Mouse (Mus musculus) thymus, postnatal 25 days (tissue): ENCODE measurements around the gene Igfals.

ENCODE experiments used
- DNase-seq: peaks from one replicate; pipeline ENCODE4 v3.0.0; 2022

Gene Igfals

GRCm38 (mm10) chr17:24865776-24866175, at the start of gene Igfals:
Gene Igfals (plus strand): TSS chr17:24865997.
- no peak for DNase-seq

DNA sequence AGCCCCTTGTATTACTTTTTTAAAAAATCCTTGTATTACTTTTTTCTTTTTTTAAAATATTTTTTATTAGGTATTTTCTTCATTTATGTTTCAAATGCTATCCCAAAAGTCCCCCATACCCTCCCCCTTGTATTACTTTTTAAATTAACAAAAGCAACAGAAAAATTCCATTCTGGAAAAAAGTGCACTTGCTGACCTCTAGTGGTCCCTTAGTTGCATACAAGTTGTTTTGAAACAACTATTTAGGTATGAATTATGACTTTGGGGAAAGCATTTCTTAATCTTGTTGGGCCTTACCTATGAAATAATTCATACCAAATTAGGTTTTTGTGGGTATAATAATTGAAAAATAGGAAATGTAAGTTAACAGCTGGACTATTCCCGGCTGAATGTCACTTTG, 48.3 kb upstream of the Igfals start:
- no peak for DNase-seq

- no peak for DNase-seq
Measured at GRCm38 (mm10) chr17:24818172-24818571, 47.6 kb upstream of the Igfals start.

- no peak for DNase-seq
Measured at GRCm38 (mm10) chr17:24819469-24819868, 46.3 kb upstream of the Igfals start.

- DNase-seq, result no peak
Measured at GRCm38 (mm10) chr17:24821351-24822280, 44.2 kb upstream of the Igfals start.

- no peak for DNase-seq
Measured at GRCm38 (mm10) chr17:24839842-24840241, 26.0 kb upstream of the Igfals start, which contains the start of gene Hagh. Gene Hagh (plus strand): TSS chr17:24840143.

GRCm38 (mm10) chr17:24840341-24840740, 25.5 kb upstream of the Igfals start:
- DNase-seq, result no peak

- peak; percentile 53 for DNase-seq
Measured at GRCm38 (mm10) chr17:24841133-24841532, 24.7 kb upstream of the Igfals start.

DNA sequence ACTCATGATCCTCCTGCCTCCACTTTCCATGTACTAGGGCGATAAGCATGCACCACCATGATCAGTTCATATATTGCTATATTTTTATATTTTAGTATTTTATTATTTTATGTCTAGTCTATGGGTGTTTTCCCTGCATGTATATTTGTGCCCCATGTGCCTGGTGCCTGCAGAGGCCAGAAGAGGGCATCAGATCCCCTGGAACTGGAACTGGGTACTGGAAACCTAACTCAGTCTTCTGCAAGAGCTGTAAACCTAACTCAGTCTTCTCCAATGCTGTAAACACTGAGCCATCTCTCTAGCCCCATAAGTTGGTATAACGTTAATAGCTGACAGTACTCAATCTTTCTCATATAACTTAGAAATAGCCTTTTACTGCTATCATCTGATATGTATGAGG, 23.2 kb upstream of the Igfals start:
- no peak for DNase-seq

- DNase-seq, result no peak
Measured at GRCm38 (mm10) chr17:24844525-24844924, 21.3 kb upstream of the Igfals start.

DNA sequence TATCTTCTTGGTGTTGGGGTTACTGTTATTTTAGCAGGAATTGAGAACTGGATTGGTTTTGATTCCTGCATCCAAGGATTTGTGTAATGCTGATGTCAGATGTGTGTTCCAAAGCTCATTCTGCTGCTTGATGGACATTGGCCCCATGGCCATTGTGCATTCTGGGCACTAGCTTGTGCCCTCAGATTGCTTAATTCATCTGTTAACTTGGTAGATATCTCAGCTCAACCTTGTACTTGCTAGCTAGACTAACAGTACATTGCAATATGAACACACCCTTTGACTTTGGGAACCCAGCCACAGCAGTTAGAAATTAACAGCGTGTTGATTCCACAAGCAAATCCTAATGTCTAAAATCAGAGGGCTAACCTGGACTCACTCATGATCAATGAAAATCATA, 18.4 kb upstream of the Igfals start:
- no peak for DNase-seq

GRCm38 (mm10) chr17:24848600-24849031, 17.2 kb upstream of the Igfals start:
- DNase-seq, result no peak

DNA sequence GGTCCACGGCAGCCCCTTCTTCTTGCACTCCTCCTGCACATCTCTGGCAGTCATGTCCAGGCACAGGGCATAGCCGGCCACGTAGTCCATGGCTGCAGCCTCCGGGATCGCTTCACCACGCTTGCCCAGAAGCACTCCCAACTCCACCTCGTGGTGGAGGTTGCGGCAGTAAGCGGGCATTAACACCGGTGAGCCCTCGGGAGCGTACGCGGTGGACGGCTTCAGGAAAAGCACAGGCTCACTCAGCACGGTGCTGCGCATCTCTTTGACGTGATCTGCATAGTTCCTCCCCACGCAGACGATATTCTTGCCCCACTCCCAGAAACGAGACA, 16.1 kb upstream of the Igfals start:
- DNase-seq, result no peak

- peak; percentile 92 for DNase-seq
Measured at GRCm38 (mm10) chr17:24850065-24850772, 15.6 kb upstream of the Igfals start, which contains the start of gene Fahd1. Gene Fahd1 (minus strand): TSS chr17:24850364.

DNA sequence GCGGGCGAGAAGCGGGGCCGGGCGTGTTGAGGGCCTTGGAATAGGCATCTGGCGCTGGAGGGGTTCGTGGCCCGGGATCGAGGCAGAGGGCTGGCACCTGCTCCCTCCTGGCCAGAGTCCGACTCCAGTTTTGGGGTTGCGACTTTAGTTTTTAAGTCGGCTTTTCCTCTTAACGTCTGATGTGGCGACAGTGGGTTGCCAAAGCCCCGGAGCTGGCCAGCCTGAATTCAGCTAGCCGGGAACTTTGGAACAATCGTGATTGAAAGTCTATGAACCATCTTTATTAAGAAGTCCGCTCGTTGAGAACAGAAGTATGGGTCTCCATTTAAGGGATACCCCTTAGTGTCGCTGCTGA, 15.0 kb upstream of the Igfals start:
- no peak for DNase-seq

DNA sequence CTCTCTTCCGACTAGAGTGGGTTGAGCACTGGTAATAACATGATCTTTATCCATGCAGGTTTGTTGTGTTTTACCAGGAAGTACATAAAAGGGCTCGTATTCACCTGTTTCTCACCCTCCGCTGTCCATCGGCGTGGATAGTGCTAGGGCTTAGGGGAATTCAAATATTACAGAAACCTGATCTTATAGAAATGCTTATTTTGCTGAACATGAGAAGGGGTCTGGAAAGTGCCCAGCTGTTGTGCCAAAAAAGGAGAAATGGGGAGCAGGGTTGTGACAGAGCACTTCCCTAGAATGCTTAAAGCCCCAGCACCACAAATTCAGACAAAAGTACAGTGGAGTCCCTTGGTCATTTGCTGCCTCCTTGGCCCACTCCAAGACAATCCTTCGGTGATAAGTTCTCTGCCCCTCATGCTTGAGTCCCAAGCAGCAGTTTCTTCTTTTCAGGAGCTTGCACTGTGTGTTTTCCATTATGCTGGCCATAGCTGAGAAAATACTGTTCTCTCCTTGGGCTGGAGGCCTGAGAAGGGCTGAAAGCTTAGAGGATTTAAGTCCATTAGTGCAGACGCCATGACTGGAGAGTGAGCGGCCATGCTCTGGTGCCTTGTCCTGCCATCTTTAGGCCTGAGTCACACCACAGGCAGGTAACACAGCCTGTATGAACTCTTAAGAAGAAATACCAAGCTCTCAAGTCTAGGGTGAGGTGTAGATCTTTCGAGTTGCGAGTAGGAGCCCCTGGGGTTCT, 14.2 kb upstream of the Igfals start:
- DNase-seq, result no peak

DNA sequence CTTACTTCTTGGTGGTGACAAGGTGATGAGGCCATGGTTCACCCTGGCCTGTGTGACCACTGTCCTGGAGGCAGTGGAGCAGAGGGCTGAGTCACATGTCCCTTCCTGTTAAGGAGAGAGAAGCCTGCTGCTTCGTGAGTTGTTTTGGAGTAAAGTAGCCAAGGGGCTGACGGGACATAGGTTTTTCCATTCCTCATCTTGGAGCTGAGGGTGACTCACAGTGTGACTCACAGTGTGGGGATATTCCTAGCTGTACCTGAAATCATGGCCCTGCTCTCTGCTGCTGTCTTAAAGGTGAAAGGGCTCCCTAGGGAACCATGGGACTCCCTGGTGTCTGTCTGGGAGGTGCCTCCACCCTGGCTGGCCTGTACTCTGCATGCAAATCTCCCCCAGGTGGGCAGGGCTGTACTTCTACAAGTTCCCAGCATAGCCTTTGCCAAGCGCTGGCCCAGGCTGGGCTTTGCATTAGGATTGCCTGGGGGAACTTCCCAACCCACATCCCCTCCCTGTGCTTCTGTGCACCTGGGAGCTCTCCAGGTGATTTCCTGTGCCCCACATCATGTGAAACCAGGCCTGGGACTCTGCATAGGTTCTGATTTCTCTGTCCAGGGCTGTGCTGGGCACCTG, 9.8 kb upstream of the Igfals start:
- no peak for DNase-seq

GRCm38 (mm10) chr17:24856589-24856988, 9.2 kb upstream of the Igfals start:
- no peak for DNase-seq

DNA sequence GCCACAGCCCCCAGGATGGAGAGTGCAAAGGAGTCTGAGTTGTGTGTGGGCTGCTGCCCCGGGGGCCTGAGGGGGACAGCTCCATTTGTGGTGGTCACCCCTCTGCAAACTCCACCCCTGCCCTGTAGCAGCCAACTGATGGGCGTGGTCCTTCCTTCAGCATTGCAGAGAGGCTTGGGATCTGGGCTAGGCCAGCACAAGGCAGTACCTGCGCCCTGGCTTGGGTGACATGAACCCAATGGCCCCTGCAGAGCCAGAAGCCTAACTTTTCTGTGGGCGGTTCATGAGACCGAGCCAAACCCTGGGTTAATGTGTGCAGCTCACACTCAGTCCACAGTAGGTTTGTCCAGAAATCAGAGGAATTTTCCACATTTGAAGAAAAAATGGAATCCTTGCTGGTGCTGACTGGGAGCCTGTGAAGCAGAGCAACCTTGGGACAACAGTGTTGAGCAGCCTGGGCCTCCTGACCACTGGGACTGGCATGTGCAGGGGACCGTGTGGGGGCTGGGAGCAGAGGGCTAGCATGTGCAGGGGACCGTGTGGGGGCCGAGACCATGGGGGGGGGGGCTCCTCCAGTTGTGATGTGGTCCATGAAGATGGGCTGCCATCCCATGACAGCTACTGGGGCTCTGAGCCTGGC, 7.8 kb upstream of the Igfals start:
- no peak for DNase-seq

GRCm38 (mm10) chr17:24858967-24859366, 6.8 kb upstream of the Igfals start:
- DNase-seq, result no peak

GRCm38 (mm10) chr17:24860076-24860475, 5.7 kb upstream of the Igfals start:
- no peak for DNase-seq

DNA sequence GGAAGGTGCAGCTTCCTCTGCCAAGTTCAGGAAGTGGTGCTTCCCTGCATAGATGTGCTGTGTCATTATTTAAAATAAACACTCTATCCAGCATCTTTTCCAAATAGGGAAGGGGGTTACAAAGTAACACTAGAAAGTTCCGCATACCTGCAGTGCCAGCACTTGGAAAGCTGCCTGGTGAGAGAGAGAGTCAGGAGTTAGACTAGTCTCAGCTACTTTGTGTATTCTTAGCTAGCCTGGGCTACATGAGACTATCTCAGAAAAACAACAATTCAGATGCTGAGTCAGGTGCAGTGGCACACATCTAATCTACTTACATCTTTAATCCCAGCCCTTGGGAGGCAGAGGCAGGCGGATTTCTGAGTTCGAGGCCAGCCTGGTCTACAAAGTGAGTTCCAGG, 4.0 kb upstream of the Igfals start:
- DNase-seq, result no peak
